Mouse (Mus musculus): ENCODE measurements around the gene Cby3.
A peak's percentile ranks its signal among the peaks of the same experiment; 100 is the strongest.

Gene Cby3

DNA sequence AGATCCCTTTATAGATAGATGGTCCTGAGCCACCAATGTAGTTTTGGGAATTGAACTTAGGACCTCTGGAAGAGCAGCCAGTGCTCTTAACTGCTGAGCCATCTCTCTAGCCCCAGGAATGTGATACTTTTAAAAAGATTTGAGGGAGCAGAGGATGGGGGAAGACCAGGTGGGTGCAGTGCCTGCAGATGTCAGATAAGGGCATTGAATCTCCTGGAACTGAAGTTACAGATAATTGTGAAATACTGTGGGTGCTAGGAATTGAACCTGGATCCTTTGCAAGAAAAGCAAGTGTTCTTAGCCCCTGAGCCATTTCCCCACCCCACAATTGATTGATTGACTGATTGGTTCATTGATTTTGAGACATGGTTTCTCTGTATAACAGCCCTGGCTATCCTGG lies 11.1 kb downstream of the Cby3 start:
- DNase-seq: no peak

DNA sequence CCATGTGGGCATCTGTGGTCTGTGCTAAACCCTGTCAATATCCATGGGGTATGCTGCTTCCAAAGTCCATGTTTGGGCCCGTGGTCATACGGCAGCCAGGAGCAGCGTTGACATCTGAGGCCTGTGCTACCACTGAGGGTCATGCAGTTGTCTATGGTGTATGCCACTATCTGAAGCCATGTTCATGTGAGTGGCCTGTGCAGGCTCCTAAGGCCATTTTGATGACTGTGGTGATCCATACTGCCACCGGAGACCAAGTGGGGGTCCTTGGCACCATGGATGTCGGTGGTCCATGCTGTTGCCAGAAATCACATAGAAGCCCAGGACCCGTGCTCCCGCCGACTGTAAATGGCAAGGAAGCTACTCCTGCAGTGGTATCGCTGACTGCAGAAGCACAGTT lies 13.3 kb downstream of the Cby3 start:
- DNase-seq: no peak

DNA sequence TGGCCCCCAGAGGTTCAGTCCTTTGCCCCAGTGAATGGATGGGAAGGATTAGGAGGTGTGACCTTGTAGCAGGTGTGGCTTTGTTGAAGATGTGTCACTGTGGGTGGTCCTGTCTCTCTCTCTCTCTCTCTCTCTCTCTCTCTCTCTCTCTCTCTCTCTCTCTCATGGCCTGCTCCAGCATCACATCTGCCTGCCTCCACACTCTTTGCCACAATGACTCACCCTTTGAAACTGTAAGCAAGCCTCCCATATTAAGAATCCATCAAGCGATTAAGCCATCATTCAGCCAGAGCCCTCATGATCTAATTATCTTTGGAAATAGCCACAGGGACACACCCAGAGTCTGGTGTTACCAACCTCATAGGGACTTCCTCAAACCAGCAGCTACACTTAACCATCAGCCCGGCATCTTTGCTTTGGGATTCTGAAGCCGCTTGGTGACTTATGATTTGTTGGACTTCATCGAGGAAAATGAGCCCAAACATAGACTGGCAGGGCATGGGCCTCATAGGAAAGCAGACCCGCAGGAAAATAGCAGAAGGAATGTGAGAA lies 15.2 kb downstream of the Cby3 start:
- DNase-seq: no peak

DNA sequence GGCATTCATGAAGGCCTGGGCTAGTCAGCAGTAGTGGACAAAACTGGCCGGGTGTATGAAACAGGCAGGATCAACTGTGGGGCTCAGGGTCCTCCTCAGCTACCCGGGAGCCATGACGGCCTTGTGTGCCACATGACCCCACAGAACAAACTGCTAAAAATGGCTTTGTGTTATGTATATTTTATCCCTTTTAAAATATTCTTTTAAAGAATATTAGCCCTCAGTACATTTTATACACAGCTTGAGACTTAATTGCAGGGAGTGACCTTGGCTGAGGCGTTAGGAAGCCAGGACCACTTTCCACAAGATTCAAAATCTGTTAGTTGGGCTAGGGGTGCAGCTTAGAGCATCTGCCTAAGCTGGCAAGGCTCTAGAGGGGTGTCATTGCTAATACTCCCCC lies 16.7 kb downstream of the Cby3 start:
- DNase-seq: no peak

DNA sequence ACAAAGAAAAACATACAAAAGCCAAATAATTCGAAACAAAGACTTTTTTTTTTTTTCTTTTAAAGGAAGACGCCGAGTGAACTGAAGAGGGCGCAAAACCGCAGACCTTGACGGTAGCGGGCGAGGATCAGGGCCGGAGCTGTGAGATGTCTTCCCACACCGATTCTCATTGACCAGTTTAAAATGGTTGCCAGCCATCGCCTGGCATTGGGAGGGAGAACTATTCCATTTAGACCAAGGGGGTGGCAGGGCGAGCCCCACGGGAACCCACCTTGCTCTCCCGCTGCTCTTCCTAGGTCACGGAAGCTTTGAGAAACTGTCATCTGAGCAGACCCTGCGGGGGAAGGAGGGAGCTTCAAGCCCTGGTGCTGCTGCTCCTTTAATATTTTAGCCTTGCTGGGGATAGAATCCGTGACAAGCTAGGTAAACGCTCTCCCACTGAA lies 17.2 kb downstream of the Cby3 start:
- DNase-seq: peak; percentile 75 to 78

DNA sequence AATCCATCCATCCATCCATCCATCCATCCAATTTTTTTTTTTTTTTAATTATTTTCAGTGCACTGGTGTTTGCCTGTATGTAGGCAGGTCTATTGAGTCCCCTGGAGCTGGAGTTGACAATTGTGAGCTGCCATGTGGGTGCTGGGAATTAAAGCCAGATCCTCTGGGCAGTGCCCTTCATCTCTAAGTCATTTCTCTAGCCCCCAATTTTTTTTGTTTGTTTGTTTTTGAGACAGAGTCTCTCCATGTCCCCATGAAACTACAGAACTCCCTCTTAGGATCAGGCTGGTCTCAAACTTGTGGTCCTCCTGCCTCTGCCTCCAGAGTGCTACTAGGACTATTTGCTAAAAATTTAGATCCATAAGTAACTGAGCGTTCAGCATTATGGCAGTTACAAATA lies 17.6 kb downstream of the Cby3 start:
- DNase-seq: no peak

DNA sequence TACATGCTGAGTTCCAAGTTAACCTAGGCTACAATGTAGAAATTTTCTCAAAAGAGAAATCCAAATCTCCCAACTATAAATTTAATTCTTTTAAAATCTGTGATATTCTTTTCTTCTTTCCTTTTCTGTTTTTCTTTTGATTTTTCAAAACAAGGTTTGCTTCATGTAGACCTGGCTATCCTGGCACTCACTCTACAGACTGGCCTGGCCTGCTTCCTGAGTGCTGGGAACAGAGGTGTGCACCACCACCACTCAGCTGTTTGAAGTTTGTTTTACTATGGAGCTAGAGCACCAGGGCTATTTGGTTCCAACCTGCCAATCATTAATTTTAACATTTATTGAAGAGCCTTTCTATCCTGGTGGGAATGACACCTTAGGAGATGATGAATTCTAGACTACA lies 18.8 kb downstream of the Cby3 start:
- no peak for DNase-seq

DNA sequence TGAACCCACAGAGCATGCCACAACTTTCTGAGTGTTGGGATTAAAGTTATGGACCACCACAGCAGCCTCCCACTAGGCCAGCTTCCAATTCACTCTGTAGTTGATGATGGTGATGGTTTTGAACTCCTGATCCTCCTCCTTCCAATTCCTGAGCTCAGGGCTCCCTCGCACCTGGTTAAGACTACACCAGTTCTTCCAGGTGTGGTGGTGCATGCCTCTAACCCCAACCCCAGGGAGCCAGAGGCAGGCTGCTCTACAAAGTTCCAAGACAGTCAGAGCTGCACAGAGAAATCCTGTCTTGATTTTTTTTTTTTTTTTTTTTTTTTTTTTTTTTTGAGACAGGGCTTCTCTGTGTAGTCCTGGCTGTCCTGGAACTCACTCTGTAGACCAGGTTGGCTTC lies 19.4 kb downstream of the Cby3 start:
- no peak for DNase-seq

DNA sequence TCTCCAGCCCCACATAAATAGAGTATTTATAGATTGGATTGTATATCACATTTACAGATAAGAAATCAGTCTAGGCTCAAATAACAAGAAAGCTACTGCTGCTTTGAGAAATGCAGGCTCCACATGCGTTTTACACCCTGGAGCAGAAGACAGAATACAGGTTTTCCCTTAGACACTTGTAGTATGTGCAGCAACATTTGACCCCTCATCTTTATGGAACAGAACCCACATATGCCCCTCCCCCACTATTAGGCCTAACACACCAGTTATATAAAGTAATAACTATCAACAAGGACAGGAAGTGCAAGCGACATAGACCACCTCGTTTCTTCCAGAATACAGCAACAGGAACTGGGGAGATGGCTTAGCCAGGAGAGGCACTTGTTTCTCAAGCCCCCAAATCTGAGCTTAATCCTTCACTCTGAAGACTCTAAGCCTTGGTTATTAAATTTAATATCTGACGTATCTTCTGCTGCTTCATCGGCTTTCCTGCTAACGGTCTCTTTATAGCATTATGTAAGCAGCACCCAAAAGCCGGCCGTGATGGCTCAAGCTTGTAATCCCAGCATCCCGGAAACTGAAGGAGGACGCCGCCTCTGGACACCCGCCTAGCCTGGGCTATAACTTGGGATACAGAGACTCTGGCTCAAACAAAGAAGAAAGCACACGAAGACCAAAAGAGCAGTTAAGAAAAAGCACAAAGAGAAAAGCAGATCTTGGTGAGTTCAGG lies 20.2 kb downstream of the Cby3 start:
- DNase-seq: no peak

DNA sequence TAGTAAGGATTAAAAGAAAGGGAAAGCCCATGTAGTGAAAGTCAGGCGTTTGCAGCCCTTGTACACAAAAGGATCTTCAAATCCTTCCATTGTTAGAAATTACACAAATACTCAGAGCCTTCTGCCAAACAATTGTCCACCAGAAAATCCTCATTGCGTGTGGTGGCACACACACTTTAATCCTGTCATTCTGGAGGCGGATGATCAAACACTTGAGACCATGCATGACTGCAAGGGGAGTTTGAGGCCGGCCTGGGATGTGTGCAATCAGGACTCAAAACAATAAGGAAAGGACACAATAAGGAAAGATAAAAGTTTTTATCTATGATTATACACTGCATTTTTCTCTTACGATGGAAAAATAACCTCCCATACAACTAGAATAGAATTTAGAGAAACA lies 21.2 kb downstream of the Cby3 start:
- no peak for DNase-seq

DNA sequence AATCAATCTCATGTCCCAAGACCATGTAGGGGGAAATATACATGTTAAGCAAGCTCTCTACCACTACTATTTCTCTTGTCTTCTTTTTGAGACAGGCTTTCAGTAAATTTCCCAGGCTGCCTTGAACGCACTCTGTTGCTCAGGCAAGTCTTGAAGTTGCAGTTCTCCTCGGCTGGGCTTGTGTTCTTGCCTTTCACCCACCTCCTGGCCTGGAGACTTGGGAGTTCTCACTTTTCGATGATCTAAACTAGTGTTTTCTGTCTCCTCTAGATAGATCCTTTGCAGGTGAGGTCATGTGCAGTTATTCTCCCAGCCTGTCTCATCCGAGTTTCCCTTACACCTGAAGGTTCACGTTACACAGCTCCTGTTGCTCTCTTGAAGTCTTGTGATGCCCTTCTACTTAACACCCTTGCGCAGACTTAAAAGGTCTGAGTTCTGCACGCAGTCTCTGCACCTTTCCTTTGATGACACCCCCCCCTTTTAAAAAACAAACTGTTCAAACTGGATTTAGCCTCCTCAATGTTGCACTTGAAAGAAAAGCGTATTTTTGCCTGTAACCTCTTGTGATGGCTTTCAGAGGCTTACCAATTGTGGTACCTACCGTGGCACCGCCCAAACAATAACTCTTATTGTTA lies 22.0 kb downstream of the Cby3 start:
- DNase-seq: no peak

DNA sequence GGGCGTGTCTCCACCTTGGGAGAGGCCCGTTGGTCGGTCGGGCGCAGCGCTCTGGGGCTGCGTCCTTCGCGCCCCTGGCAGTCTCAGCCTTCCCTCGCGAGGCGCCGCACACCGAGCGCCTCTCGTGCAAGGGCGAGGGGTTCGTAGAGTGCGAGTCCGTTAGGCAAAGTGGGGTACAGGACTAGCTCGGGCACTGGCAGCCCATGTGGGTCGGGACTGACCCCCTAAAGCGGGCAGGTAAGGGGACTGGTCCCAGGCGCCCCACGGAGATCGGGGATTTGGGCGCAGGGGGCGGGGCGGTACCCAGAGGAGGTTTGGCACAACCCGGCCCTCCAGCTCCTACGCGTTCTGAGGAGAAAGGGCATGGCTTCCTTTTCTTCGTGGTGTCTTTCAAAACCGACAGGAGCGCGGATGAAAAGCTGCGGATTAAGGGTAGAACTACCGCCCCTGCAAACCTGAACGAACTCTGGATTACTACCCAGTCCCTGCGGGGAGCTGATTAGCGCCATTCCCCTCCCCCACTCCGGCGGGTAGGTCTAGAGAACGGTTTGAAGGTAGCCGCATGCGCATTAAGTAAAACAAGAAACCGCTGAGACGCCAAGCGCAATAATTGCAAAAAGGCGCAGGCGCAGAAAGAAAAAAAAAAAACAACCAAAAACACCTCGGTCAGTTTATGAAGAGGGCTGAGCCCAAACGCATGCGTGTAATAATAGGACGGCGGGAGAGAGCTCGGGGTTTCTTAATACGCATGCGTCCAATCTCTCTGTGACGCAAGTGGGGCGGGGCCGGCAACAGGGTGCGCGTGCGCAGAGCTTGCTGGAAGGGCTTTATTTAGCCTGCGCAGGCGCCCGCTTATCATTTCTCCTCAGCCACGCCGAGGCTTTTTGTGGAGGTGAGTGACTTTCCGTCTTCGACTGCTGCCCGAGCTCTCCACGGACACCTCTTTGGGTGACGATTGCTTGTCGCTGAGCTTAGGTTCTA lies 22.9 kb downstream of the Cby3 start, which contains the start of gene Hnrnph1:
Gene Hnrnph1 (plus strand): TSS at position 80 of the 981 bp plus-strand sequence.
- peak; percentile 98 for DNase-seq

DNA sequence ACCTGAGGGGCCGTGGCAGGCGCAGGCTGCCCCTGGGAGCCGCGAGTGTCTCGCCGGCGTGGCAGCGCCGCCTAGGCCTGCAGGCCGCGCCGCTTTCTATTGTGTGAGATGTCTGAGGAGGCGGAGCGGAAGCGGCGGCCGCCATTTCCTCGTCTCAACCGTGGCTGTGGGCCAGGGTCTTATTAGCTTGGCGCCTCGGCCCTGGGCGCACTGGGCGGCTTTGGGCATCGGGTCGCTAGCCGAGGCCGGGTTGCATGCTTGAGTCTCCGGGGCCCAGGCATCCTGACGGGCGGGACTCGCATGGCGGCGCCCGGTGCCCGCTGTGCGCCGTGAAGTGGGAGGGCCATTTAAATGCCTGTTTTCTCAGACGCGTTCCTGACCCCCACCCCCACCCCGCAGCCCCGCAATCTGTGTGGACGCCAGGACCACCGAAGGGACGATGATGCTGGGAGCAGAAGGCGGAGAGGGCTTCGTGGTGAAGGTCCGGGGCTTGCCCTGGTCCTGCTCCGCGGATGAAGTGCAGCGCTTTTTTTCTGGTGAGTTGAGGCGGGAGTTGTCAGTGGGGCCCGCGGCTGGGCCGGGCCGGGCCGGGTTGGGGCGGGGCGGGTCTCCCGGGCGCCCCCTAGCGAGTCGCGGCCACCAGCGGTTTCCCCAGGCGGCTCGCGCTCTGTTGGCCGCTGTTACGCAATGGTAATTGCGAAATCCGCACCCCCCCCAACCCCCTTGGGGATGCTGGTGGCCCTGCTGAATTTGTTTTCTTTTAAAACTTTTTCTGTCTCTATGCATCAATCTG lies 23.8 kb downstream of the Cby3 start:
- DNase-seq: peak; percentile 90 to 93

DNA sequence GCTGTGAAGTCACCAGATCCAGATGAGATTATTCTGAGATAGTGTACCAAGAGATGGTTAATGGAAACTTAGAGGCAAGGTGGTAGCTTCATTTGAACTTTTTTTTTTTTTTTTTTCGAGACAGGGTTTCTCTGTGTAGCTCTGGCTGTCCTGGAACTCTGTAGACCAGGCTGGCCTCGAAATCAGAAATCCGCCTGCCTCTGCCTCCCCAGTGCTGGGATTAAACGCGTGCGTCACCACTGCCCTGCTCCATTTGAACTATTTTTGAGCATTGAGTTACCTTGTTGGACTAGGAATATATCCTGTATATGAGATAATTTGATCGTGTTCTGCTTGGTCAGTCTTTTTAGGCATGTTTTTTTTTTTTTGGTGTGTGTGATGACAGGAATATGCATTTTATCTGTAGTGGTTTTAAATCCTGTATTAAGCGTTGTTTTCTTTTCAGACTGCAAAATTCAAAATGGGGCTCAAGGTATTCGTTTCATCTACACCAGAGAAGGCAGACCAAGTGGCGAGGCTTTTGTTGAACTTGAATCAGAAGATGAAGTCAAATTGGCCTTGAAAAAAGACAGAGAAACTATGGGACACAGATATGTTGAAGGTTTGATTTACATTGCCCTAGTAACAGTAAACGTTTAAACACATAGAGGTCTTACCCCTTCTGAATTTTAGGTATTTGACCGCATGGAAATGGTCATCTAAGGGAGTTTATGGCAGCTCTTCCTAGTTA lies 24.9 kb downstream of the Cby3 start:
- no peak for DNase-seq

DNA sequence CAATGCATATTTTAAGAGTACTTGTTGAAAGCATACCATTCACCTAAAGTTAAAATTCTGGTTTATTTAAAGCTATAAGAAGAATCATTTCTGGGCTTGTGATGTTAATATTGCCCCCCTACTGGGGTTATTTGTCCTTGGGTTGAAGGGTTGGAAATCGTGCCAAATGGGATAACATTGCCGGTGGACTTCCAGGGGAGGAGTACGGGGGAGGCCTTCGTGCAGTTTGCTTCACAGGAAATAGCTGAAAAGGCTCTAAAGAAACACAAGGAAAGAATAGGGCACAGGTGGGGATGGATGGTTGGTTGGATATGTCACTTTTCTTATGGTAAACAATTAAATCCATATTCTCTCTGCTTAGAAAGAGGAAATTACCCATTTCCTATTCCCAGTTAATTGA lies 27.0 kb downstream of the Cby3 start:
- DNase-seq: no peak

DNA sequence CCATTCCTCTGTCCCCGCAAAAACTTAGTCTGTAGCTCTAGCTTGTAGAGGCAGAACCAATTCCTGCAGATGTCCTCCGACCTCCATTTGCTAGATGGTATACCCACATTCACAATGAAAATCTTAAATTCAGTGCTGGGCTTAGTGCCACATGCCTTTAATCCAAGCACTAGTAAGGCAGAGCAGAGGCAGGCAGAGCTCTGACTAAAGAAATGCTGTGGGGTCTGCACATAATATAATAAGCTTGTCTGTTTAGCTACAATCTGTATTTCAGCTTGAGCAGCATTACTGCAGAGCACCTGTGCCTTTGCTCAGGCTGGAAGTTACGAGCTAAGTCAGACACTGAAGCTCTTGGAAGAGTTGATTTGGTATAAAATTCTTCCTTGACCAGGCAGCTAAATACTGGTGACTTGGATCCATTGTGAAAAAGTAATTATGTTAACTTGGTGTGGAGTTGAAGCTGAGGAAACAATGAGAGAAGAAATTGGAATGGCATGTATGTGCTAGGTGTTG lies 33.0 kb downstream of the Cby3 start:
- DNase-seq: no peak

DNA sequence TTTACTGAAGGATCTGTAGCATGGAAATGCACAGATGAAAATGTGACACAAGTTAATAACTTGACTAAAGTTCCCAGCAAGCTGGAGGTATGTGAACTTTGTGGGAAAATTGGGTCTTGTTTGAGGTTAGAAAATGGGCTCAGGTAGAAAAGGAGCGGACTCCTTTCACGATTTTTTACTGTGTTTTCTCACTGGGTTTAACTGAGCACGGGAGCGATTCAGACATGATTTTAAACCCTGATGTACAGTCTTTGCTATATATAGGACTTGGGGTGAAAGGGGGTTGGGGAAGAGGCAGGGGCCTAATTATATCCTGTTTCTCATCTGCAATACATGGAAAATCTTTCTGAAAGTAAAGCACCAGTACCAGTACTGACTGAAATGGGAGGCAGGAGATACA lies 33.4 kb downstream of the Cby3 start:
- no peak for DNase-seq

DNA sequence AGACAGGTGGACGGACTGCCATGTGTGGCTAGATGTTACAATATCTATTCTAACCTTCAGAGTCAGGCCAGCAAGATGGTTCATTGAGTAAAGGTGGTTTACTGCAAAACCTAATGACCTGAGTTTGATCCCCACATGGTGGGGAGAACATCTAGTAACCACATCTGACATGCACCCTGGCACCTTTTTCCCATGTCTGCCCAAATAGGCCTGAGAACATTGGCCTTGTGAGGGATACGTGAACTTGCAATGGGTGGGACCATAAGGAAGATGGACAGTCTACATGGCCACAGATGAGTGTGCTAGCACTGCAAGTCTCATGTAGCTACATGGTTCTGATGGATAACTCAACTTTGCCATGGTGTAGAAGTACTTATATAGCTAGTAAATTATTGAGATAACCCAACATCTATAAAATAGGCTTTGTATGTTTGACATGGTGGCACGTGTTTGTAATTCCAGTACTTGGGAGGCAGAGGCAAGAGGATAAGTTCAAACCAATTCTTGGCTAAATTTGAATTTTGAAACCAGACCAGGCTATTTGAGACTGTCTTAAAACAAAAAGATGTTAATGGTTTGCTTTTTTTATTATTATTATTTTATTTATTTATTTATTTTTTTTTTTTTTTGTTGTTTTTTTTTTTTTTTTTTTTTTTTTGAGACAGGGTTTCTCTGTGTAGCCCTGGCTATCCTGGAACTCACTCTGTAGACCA lies 34.1 kb downstream of the Cby3 start:
- no peak for DNase-seq

DNA sequence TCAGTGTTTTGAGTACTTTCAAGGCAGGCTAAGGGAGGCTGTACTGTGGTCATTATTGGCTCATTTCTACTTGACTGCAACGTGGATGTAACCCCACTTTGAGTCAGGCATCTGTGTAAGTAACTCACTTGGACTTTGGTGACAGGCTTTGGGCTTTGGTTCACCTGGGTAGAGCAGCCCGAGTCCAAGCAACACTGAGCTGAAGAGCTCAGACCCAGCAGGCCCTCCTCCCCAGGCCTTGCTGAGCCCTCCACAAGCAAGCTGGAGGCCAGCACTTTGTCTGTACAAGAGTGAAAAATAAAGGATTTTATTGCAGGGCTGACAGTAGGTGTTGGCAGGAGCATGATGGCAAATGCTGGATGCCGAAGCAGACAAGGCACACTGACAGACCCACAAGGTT lies 34.7 kb downstream of the Cby3 start:
- DNase-seq: no peak

DNA sequence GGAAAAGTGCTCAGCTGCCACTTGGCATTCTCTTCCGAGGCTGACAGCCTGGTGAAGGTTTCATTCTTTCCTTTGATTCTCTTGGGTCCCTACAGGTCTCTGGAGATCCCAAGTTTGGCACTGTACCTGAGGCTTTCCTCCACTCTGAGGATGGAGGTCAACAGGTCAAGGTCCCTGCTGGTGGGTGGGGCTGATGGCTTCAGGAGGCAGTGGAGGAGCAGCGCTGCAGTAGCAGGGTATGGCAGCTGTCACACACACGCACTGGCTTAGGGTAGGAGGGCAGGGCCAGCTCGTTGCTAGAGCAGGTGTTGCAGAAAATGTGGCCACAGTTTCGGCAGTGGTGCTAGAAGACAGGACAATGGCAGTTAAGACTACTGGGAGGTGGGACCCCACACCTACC lies 35.4 kb downstream of the Cby3 start:
- DNase-seq: no peak

Data from kidney, postnatal 25 days (tissue).